Mouse (Mus musculus) intestine, embryonic 16.5 days (tissue): ENCODE data around the gene Efcab5. TPM values are rescaled to one million over a fixed set of nuclear protein-coding genes. Genes with fewer than 3 reads are reported as not detected.
A peak's percentile ranks its signal among the peaks of the same experiment; 100 is the strongest.

Experiments used
- ATAC-seq: fragments of 200-750 bp; cut with Nextera tagmentation; 2 replicates; pipeline ENCODE4 v1.8.0; 2017; ENCODE audit warnings: moderate TSS enrichment, moderate library complexity
- H3K27ac ChIP-seq: fragments of 300-500 bp; sonication (generic); 2 replicates; pipeline ENCODE4 v1.5.1; 2014; ENCODE audit warnings: mild to moderate bottlenecking, low read length
- H3K27me3 ChIP-seq: fragments of 300-500 bp; sonication (generic); replicated peaks from 2 replicates; pipeline ENCODE4 v1.6.1; 2014; ENCODE audit warnings: low read length, control low read depth, mixed read lengths; ENCODE audit not compliant: control insufficient read depth, insufficient read depth
- H3K36me3 ChIP-seq: fragments of 300-500 bp; sonication (generic); 2 replicates; pipeline ENCODE4 v1.6.1; 2014; ENCODE audit warnings: low read length, control low read depth; ENCODE audit not compliant: control insufficient read depth, insufficient read depth
- H3K4me1 ChIP-seq: fragments of 300-500 bp; sonication (generic); 2 replicates; pipeline ENCODE4 v1.6.1; 2014; ENCODE audit warnings: low read length, control low read depth, mixed read lengths; ENCODE audit not compliant: control insufficient read depth, insufficient read depth
- H3K4me2 ChIP-seq: fragments of 300-500 bp; sonication (generic); 2 replicates; pipeline ENCODE4 v1.6.1; 2014; ENCODE audit warnings: low read depth, low read length, control low read depth
- H3K4me3 ChIP-seq: fragments of 300-500 bp; sonication (generic); 2 replicates; pipeline ENCODE4 v1.5.1; 2014; ENCODE audit warnings: mild to moderate bottlenecking, low read length
- H3K9ac ChIP-seq: fragments of 300-500 bp; sonication (generic); 2 replicates; pipeline ENCODE4 v1.6.1; 2014; ENCODE audit warnings: low read depth, low read length
- H3K9me3 ChIP-seq: fragments of 300-500 bp; sonication (generic); 2 replicates; pipeline ENCODE4 v1.6.1; 2016; ENCODE audit warnings: low read length, control low read depth; ENCODE audit not compliant: control insufficient read depth
- WGBS: fragments of 180-500 bp; shearing (Covaris S2); extraction: QIAGEN DNeasy Blood & Tissue Kit; methylation state at CpG from one replicate; pipeline ENCODE4 v1.1.7; 2014; 5-methylcytosine and 5-hydroxymethylcytosine counted together
- polyA plus RNA-seq: library from polyadenylated mRNA; unstranded; fragments of >200 nt; fragmentation: Nextera tagmentation; extraction: Ambion mirVana; gene quantifications from 2 replicates; pipeline ENCODE4 v1.2.1, GENCODE M21; 2015

The Efcab5 gene
- polyA plus RNA-seq, 1 experiment from 2014 or later, result 0.37 TPM

GRCm38 (mm10) chr11:77200703-77201102 is 11.9 kb upstream of the Efcab5 start:
- peaks cover 8% of the 10 kb centered on the region; the same call in 1 of the 2 replicates for H3K4me1 ChIP-seq

DNA sequence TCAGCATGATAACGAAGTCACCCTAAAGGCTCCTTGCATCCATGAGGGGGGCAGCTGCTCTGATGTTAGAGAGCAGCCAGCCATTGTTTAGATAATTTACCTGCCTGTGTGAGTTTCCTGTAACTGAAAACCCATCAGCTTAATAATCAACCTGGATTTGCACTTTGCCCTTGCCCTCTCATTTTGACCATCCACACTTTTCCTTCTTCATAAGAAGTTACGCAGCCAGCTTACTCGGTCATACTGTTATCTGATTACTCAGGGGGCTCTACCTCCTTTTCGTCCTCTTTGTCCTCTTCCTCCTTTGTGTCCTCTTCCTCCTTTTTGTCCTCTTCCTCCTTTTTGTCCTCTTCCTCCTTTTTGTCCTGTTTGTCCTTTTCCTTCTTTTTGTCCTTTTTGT is 10.9 kb upstream of the Efcab5 start:
- Histone ChIP-seq H3K27me3 (no peaks in the 10 kb centered on the region), H3K36me3 (no peaks in the 10 kb centered on the region), H3K9me3 (no peaks in the 10 kb centered on the region), H3K4me2 (no peak overlapping the region), H3K9ac (no peak overlapping the region), H3K4me1 (peaks cover 11% of the 10 kb centered on the region; the same call in 1 of the 2 replicates), H3K4me3 (no peak overlapping the region), H3K27ac (peak overlapping the region; percentile 38)
- WGBS, result 33% methylated on average over 4 of the region's 4 CpGs
- peak; percentile 80 for ATAC-seq

More at GRCm38 (mm10) chr11:77200703-77201102, 11.9 kb upstream of the Efcab5 start:
- Histone ChIP-seq H3K27me3 (no peaks in the 10 kb centered on the region), H3K9ac (no peak overlapping the region), H3K36me3 (no peaks in the 10 kb centered on the region), H3K27ac (no peak overlapping the region), H3K9me3 (no peaks in the 10 kb centered on the region), H3K4me2 (no peak overlapping the region), H3K4me3 (no peak overlapping the region)
- 55% methylated on average over 1 of the region's 1 CpGs for WGBS
- ATAC-seq, result no peak

DNA sequence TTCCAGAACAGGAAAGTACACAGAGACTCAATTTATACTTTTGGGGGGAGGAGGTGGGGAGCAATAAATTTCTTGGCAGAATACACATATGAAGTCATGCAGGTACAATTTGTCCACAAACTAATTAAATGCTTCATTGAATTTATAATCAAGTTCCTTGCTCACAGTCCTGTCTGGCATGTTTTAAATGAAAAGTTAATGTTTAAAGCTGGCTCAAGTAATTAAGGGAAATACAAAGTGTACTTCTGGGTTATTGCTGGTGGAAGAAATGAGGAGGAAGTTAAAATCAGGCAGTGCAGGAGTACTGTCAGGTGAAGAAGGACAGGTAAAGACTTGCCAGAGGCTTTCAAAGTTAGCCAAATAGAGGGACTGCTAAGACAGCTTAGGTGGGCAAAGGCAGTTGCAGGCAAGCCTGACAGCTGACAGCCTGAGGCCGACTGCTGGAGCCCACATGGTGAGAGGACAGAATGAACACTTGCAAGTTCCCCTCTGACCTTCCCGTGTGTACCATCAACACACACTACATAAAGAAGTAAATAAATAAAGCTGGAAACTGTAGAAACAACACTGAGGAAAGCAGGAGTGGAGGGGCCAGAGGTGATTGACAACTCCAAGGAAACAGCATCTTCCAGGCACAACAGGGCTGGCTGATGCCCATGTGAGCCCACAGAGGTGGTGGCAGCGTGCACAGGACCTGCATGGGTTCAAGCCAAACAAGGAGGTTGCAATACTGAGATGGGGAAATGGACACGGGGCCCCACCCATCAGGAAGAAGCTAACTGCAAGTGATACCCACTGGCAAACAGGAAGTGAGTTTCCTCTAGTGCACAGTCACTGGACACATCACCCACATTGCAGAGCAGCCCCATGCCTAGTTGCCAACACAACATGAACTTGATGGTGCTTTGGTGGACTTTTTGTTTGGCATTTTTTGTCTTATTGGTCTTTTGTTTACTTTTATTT is 7.7 kb upstream of the Efcab5 start:
- Histone ChIP-seq H3K36me3 (no peaks in the 10 kb centered on the region), H3K4me3 (no peak overlapping the region), H3K27ac (peak overlapping the region; percentile 75), H3K9ac (no peak overlapping the region), H3K4me2 (no peak overlapping the region), H3K4me1 (peaks cover 20% of the 10 kb centered on the region; the same call in 1 of the 2 replicates), H3K9me3 (no peaks in the 10 kb centered on the region), H3K27me3 (no peaks in the 10 kb centered on the region)
- ATAC-seq, result peak; percentile 30; the same call in 1 of the 2 replicates
- WGBS, result 38% methylated on average over 4 of the region's 4 CpGs

DNA sequence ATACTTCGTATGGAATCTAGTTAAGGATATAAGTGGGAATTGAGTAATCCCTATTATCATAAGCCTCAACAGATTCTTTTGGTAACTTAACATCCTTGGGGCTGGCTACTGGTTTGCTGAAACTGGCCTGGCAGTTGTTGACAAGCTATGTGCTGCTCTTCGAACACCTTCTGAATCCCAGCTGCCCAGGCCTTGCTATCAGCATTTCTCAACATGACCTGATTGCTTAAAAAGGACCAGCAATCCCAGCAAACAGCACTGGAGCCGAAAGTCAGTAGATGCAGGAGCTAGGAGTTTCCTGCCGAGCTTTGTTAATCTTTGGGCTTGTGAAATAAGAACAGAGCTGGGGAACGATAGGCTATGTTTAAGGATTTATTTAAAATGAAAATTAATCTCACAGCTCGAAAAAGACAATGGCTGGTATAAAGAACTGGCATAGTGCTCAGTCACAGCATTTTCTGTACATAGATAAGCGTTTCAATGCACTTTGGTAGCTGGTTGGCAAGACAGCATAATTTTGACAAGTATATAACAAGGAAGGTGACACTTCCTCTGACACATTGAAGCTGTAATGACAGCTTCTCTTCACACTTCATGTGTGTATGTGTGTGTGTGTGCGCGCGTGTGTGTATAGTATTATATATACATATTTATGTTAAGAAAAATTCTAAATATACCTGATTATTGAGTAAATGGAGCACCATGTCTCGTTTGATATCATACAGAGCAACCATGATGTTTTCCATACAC is 6.8 kb upstream of the Efcab5 start:
- H3K4me3 ChIP-seq, result no peak overlapping the region
- ATAC-seq, result no peak
- H3K27me3 ChIP-seq, result no peaks in the 10 kb centered on the region
- H3K27ac ChIP-seq, result peak overlapping the region; percentile 75
- H3K9ac ChIP-seq, result no peak overlapping the region
- 66% methylated on average over 11 of the region's 11 CpGs for WGBS
- H3K9me3 ChIP-seq, result no peaks in the 10 kb centered on the region
- peaks cover 20% of the 10 kb centered on the region; the same call in 1 of the 2 replicates for H3K4me1 ChIP-seq
- H3K4me2 ChIP-seq, result no peak overlapping the region
- H3K36me3 ChIP-seq, result no peaks in the 10 kb centered on the region

DNA sequence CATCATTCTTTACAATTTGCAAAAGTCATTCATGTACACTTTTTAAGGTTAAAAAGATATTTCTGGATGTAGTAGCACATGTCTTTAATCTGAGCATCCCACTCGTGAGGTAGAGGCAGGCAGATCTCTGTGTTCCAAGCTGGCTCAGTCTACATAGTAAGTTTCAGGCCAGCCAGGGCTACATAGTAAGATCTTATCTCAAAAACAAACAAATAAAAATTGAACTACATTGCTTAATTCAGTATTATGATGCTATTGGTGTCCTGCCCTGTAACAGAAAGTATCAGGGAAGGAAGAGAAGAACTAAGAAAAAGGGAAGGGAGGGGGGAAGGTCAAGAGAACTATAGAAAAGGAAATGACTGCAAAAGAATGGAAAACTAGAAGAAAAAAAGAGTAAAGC is 6.0 kb upstream of the Efcab5 start:
- H3K4me1 ChIP-seq, result peaks cover 20% of the 10 kb centered on the region; the same call in 1 of the 2 replicates
- H3K4me2 ChIP-seq, result no peak overlapping the region
- no peaks in the 10 kb centered on the region for H3K36me3 ChIP-seq
- H3K9me3 ChIP-seq, result no peaks in the 10 kb centered on the region
- no peak overlapping the region for H3K27ac ChIP-seq
- ATAC-seq, result no peak
- WGBS, result 49% methylated on average over 1 of the region's 1 CpGs
- no peak overlapping the region for H3K9ac ChIP-seq
- no peaks in the 10 kb centered on the region for H3K27me3 ChIP-seq
- H3K4me3 ChIP-seq, result no peak overlapping the region

GRCm38 (mm10) chr11:77193941-77194553 is 5.3 kb upstream of the Efcab5 start:
- Histone ChIP-seq H3K9ac (no peak overlapping the region), H3K36me3 (no peaks in the 10 kb centered on the region), H3K4me1 (peaks cover 20% of the 10 kb centered on the region; the same call in 1 of the 2 replicates), H3K27ac (peak overlapping the region; percentile 57), H3K4me3 (no peak overlapping the region), H3K4me2 (no peak overlapping the region), H3K9me3 (no peaks in the 10 kb centered on the region), H3K27me3 (no peaks in the 10 kb centered on the region)
- peak; percentile 78 for ATAC-seq
- 38% methylated on average over 6 of the region's 6 CpGs for WGBS

GRCm38 (mm10) chr11:77193410-77193809 is 4.6 kb upstream of the Efcab5 start:
- WGBS, result 44% methylated on average over 5 of the region's 5 CpGs
- peak; percentile 31; the same call in 1 of the 2 replicates for ATAC-seq

DNA sequence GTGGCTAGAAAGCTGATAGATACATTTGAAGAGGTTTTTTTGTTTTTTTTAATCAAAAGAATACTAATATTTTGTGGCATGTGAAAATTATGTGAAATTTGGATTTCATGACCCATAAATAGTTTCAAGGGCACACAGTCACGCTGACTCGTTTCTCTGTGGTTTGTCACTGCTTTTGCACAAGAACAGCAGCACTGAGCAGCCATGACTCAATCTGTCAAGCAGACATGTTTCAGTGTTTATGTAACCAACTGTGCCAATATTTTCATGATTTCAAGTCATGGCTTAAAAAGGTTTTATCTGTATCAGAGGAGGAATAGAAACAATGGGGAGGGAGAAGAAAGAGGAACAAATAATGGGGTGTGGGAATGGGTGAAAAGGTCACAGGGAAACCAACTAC is 3.8 kb downstream of the Efcab5 start:
- H3K9me3 ChIP-seq, result no peaks in the 10 kb centered on the region
- 55% methylated on average over 2 of the region's 2 CpGs for WGBS

More at GRCm38 (mm10) chr11:77193410-77193809, 4.6 kb upstream of the Efcab5 start:
- peak overlapping the region; percentile 33 for H3K27ac ChIP-seq
- H3K4me3 ChIP-seq, result no peak overlapping the region
- no peaks in the 10 kb centered on the region for H3K27me3 ChIP-seq
- peaks cover 22% of the 10 kb centered on the region; the same call in 1 of the 2 replicates for H3K4me1 ChIP-seq
- no peak overlapping the region for H3K4me2 ChIP-seq
- H3K36me3 ChIP-seq, result no peaks in the 10 kb centered on the region
- H3K9ac ChIP-seq, result no peak overlapping the region
- H3K9me3 ChIP-seq, result no peaks in the 10 kb centered on the region

DNA sequence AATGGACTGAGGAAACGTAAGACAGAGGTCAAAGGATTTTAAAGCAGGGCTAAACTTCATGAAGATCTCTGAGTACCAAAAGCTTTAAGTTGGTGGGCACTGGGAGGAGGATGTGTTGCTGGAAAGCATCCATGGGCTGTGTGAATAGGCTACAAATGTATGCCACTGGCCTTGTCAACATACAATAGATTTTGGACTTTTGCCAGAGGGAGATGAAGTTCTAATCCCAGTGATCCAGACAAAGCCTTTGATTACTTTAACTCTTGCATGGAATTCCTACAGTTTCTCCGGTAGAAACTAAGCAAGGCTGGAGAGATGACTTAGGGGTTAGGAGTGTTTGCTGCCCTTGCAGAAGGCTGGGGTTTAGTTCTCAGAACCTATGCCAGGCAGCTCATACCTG is 6.2 kb downstream of the Efcab5 start:
- Histone ChIP-seq H3K4me2 (peak overlapping the region; percentile 32), H3K9me3 (no peaks in the 10 kb centered on the region), H3K27me3 (no peaks in the 10 kb centered on the region), H3K4me3 (no peak overlapping the region), H3K27ac (peak overlapping the region; percentile 89), H3K9ac (no peak overlapping the region), H3K4me1 (peaks cover 9% of the 10 kb centered on the region; the same call in 1 of the 2 replicates), H3K36me3 (no peaks in the 10 kb centered on the region)
- ATAC-seq, result peak; percentile 31; the same call in 1 of the 2 replicates
- WGBS, result 20% methylated on average over 2 of the region's 2 CpGs

More for the DNA sequence above, 3.8 kb downstream of the Efcab5 start:
- Histone ChIP-seq H3K4me3 (no peak overlapping the region), H3K36me3 (no peaks in the 10 kb centered on the region), H3K9ac (no peak overlapping the region), H3K4me1 (peaks cover 8% of the 10 kb centered on the region; the same call in 1 of the 2 replicates), H3K4me2 (no peak overlapping the region), H3K27ac (no peak overlapping the region), H3K27me3 (no peaks in the 10 kb centered on the region)
- no peak for ATAC-seq
